Mouse (Mus musculus): ENCODE results near the gene Adal.

DNA sequence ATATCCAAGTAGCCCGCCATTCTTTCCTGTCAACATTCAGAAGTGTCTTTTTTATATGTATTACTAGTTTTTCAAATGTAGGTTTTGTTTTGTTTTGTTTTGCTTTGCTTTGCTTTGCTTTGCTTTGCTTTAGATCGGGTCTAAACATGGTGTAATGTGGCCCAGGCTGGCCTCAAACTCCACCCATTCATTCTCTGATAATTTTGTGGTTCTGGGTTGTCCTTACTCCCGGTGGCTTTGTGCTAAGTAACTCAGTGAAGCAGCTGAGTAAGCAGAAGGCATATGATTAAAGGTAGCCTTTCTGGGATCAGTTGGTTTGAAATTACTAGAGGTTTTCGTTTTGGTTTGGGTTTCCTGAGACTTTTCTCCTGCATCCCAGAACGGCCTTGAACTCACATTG is 9.5 kb downstream of the Adal start:
- TF ChIP-seq CTCF (conservative IDR thresholded peaks at IDR 0.05; ENCODE audit: low read length) (no peak), NANOG (IDR thresholded peaks at IDR 0.05; ENCODE audit: borderline replicate concordance, low read length) (no peak)
